Mouse (Mus musculus) bone marrow, adult 2 months (tissue): ENCODE measurements around the gene Socs4.

ENCODE experiments used
- CTCF ChIP-seq: fragments of 200-500 bp; IDR thresholded peaks from 2 replicates; pipeline ENCODE4 v1.5.1; 2011; ENCODE audit warnings: low read length, control low read depth; ENCODE audit not compliant: control insufficient read depth, insufficient read depth
- POLR2A ChIP-seq: fragments of 200-500 bp; IDR thresholded peaks from 2 replicates; pipeline ENCODE4 v1.6.1; 2011; ENCODE audit warnings: low read depth, mild to moderate bottlenecking, control low read depth, low read length, borderline replicate concordance; ENCODE audit not compliant: control insufficient read depth

DNA sequence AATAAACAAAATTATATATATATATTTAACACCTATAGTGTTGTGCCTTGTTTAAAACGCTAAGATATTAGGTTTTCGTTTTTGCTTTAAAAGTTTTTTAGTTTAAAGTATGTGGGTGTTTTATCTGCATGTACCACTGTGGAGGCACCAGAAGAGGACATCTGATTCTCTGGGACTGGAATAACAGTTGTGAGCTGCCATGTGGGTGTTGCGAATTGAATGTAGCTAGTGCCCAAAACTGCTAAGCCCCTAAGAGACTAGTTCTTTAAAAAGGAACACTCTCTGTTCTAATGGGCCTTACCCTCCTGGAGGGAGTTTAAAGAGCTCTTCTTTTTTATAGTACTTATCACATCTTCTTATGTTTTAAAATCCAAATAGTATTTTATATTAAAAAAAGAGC, 11.9 kb upstream of the Socs4 start:
- TF ChIP-seq CTCF (no peak), POLR2A (no peak)
